Mouse (Mus musculus): ENCODE measurements at regions not wholly inside any gene's neighbourhood (a gene's known extent, or its start where the extent isn't known, plus 50 kb on each side); places are given as distances from the start of the nearest gene placed in this dataset.
"Not testable (repeated sequence)": the region's sequence is repeated elsewhere in the genome, so short reads cannot be mapped to it uniquely, and the experiment has no call there.

GRCm38 (mm10) chr12:109745731-109746484 is 145.8 kb upstream of the Rtl1 start:
- no peaks in the 10 kb centered on the region for H3K9me3 ChIP-seq (replicated peaks; ENCODE audit: control insufficient read depth, low read length)
- H3K4me2 ChIP-seq (ENCODE audit: low read depth, low read length): no peak overlapping the region
- peaks cover 33% of the 10 kb centered on the region for H3K4me1 ChIP-seq (ENCODE audit: control insufficient read depth, insufficient read depth, low read length)
- H3K36me3 ChIP-seq (ENCODE audit: control insufficient read depth, insufficient read depth, low read length): no peaks in the 10 kb centered on the region; the same call in 1 of the 2 replicates
- peak; percentile 12; the same call in 1 of the 2 replicates for ATAC-seq (ENCODE audit: insufficient read depth, low FRiP score)
- 45% methylated on average over 15 of the region's 15 CpGs for WGBS
- H3K9ac ChIP-seq (ENCODE audit: low read length): no peak overlapping the region
- peak overlapping the region; percentile 64 for H3K27ac ChIP-seq (ENCODE audit: low read length)
- H3K27me3 ChIP-seq (ENCODE audit: control insufficient read depth, insufficient read depth, low read length): no peaks in the 10 kb centered on the region
- no peak overlapping the region for H3K4me3 ChIP-seq (replicated peaks; ENCODE audit: low read length)

GRCm38 (mm10) chr12:109747201-109747600 is 147.1 kb upstream of the Rtl1 start:
- 0 out of 2 replicates have a peak overlapping the region, but pooled peaks have one; percentile 69 for H3K27ac ChIP-seq (ENCODE audit: low read length)
- no peak overlapping the region for H3K4me2 ChIP-seq (ENCODE audit: low read depth, low read length)
- ATAC-seq (ENCODE audit: insufficient read depth, low FRiP score): no peak
- no peaks in the 10 kb centered on the region; the same call in 1 of the 2 replicates for H3K36me3 ChIP-seq (ENCODE audit: control insufficient read depth, insufficient read depth, low read length)
- no peaks in the 10 kb centered on the region for H3K27me3 ChIP-seq (ENCODE audit: control insufficient read depth, insufficient read depth, low read length)
- no peak overlapping the region for H3K9ac ChIP-seq (ENCODE audit: low read length)
- 65% methylated on average over 5 of the region's 5 CpGs for WGBS
- H3K9me3 ChIP-seq (replicated peaks; ENCODE audit: control insufficient read depth, low read length): no peaks in the 10 kb centered on the region
- no peak overlapping the region for H3K4me3 ChIP-seq (replicated peaks; ENCODE audit: low read length)
- H3K4me1 ChIP-seq (ENCODE audit: control insufficient read depth, insufficient read depth, low read length): peaks cover 33% of the 10 kb centered on the region

- Histone ChIP-seq H3K4me3 (replicated peaks; ENCODE audit: low read length) (no peak overlapping the region), H3K4me2 (ENCODE audit: low read depth, low read length) (no peak overlapping the region), H3K9me3 (replicated peaks; ENCODE audit: control insufficient read depth, low read length) (no peaks in the 10 kb centered on the region), H3K4me1 (ENCODE audit: control insufficient read depth, insufficient read depth, low read length) (peaks cover 33% of the 10 kb centered on the region), H3K36me3 (ENCODE audit: control insufficient read depth, insufficient read depth, low read length) (no peaks in the 10 kb centered on the region), H3K27me3 (ENCODE audit: control insufficient read depth, insufficient read depth, low read length) (no peaks in the 10 kb centered on the region), H3K9ac (ENCODE audit: low read length) (no peak overlapping the region; the same call in 1 of the 2 replicates), H3K27ac (ENCODE audit: low read length) (peak overlapping the region; percentile 69)
- ATAC-seq (ENCODE audit: insufficient read depth, low FRiP score): no peak
- 56% methylated on average over 13 of the region's 13 CpGs for WGBS
Measured at GRCm38 (mm10) chr12:109747776-109748175, 147.6 kb upstream of the Rtl1 start.

DNA sequence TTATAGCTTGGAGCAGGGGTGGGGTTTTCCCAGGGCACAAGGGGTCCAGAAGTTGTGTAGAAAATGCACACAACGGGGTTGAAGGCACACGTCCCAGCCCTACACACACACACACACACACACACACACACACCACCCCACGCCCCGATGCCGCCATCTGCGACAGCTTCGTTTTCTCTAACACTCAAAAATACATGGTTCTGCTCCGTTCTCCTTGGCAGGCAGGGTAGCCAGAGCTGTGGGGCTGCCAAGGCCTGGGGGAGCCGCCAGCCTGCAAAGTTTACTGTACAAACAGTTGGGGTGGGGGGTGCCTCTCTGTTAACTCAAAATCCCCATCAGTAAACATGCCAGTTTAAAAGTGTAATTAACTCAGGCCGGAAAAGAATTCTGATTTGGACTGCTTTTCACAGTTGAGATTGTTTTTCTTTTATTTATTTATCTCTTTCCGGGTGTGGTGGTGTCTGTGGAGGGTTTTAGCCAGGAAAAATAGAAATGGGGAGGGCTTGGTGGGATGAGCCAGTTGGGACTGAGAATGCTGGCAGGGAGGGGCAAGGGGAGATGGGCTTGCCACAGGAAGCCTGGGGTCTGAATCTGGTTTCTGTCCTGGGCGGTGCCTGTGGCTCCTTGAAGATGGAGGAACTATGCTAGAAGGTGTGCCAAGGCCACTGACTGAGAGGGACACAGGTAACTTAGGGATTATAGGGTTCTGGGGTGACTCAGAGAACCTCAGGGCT is 148.4 kb upstream of the Rtl1 start:
- peaks cover 33% of the 10 kb centered on the region for H3K4me1 ChIP-seq (ENCODE audit: control insufficient read depth, insufficient read depth, low read length)
- no peaks in the 10 kb centered on the region for H3K36me3 ChIP-seq (ENCODE audit: control insufficient read depth, insufficient read depth, low read length)
- no peaks in the 10 kb centered on the region for H3K27me3 ChIP-seq (ENCODE audit: control insufficient read depth, insufficient read depth, low read length)
- no peak overlapping the region for H3K4me3 ChIP-seq (replicated peaks; ENCODE audit: low read length)
- peak overlapping the region; percentile 78 for H3K27ac ChIP-seq (ENCODE audit: low read length)
- WGBS: 41% methylated on average over 12 of the region's 12 CpGs
- no peaks in the 10 kb centered on the region for H3K9me3 ChIP-seq (replicated peaks; ENCODE audit: control insufficient read depth, low read length)
- peak overlapping the region; percentile 17; the same call in 1 of the 2 replicates for H3K4me2 ChIP-seq (ENCODE audit: low read depth, low read length)
- peak overlapping the region; percentile 48; the same call in 1 of the 2 replicates for H3K9ac ChIP-seq (ENCODE audit: low read length)
- no peak for ATAC-seq (ENCODE audit: insufficient read depth, low FRiP score)

GRCm38 (mm10) chr12:109749256-109749655 is 149.1 kb upstream of the Rtl1 start:
- H3K36me3 ChIP-seq (ENCODE audit: control insufficient read depth, insufficient read depth, low read length): no peaks in the 10 kb centered on the region
- WGBS: 32% methylated on average over 2 of the region's 2 CpGs
- H3K27ac ChIP-seq (ENCODE audit: low read length): peak overlapping the region; percentile 84
- peak; percentile 65; the same call in 1 of the 2 replicates for ATAC-seq (ENCODE audit: insufficient read depth, low FRiP score)
- no peaks in the 10 kb centered on the region for H3K9me3 ChIP-seq (replicated peaks; ENCODE audit: control insufficient read depth, low read length)
- no peak overlapping the region for H3K4me3 ChIP-seq (replicated peaks; ENCODE audit: low read length)
- H3K4me1 ChIP-seq (ENCODE audit: control insufficient read depth, insufficient read depth, low read length): peaks cover 33% of the 10 kb centered on the region
- no peaks in the 10 kb centered on the region for H3K27me3 ChIP-seq (ENCODE audit: control insufficient read depth, insufficient read depth, low read length)
- peak overlapping the region; percentile 48; the same call in 1 of the 2 replicates for H3K9ac ChIP-seq (ENCODE audit: low read length)
- H3K4me2 ChIP-seq (ENCODE audit: low read depth, low read length): peak overlapping the region; percentile 45

GRCm38 (mm10) chr12:109749711-109750243 is 149.6 kb upstream of the Rtl1 start:
- Histone ChIP-seq H3K27me3 (ENCODE audit: control insufficient read depth, insufficient read depth, low read length) (no peaks in the 10 kb centered on the region), H3K9me3 (replicated peaks; ENCODE audit: control insufficient read depth, low read length) (no peaks in the 10 kb centered on the region), H3K9ac (ENCODE audit: low read length) (peak overlapping the region; percentile 48; the same call in 1 of the 2 replicates), H3K4me3 (replicated peaks; ENCODE audit: low read length) (0 out of 2 replicates have a peak overlapping the region, but pooled peaks have one; percentile 2), H3K36me3 (ENCODE audit: control insufficient read depth, insufficient read depth, low read length) (no peaks in the 10 kb centered on the region), H3K4me2 (ENCODE audit: low read depth, low read length) (peak overlapping the region; percentile 45), H3K27ac (ENCODE audit: low read length) (peak overlapping the region; percentile 84), H3K4me1 (ENCODE audit: control insufficient read depth, insufficient read depth, low read length) (peaks cover 33% of the 10 kb centered on the region)
- 8% methylated on average over 14 of the region's 14 CpGs for WGBS
- peak; percentile 78 for ATAC-seq (ENCODE audit: insufficient read depth, low FRiP score)

GRCm38 (mm10) chr12:109754986-109755385 is 154.9 kb upstream of the Rtl1 start:
- ATAC-seq (ENCODE audit: insufficient read depth, low FRiP score): no peak
- 86% methylated on average over 7 of the region's 7 CpGs for WGBS
- H3K9ac ChIP-seq (ENCODE audit: low read length): no peak overlapping the region
- H3K4me1 ChIP-seq (ENCODE audit: control insufficient read depth, insufficient read depth, low read length): 0 out of 2 replicates have a peak, but pooled peaks cover 3% of the 10 kb centered on the region
- H3K27ac ChIP-seq (ENCODE audit: low read length): no peak overlapping the region
- H3K4me2 ChIP-seq (ENCODE audit: low read depth, low read length): no peak overlapping the region
- H3K4me3 ChIP-seq (replicated peaks; ENCODE audit: low read length): no peak overlapping the region
- H3K27me3 ChIP-seq (ENCODE audit: control insufficient read depth, insufficient read depth, low read length): no peaks in the 10 kb centered on the region
- H3K36me3 ChIP-seq (ENCODE audit: control insufficient read depth, insufficient read depth, low read length): no peaks in the 10 kb centered on the region
- H3K9me3 ChIP-seq (replicated peaks; ENCODE audit: control insufficient read depth, low read length): no peaks in the 10 kb centered on the region

DNA sequence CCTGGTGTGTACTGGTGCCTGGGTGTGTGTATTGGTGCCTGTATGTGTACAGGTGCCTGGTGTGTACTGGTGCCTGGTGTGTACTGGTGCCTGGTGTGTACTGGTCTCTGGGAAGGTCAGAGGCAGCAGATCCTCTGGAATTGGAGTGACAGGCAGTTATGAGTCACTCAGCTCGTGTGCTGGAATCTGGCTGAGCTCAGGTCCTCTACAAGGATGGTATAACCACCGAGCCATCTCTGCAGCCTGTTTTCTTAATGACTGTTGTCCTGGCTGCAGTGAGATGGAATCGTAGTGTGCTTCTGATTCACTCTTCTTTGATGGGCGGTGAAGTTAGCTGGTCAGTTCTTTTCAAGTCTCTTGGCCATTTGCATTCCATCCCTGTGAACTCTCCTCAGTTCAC is 164.2 kb upstream of the Rtl1 start:
- no peak overlapping the region for H3K4me3 ChIP-seq (replicated peaks; ENCODE audit: low read length)
- no peak for ATAC-seq (ENCODE audit: insufficient read depth, low FRiP score)
- H3K27me3 ChIP-seq (ENCODE audit: control insufficient read depth, insufficient read depth, low read length): no peaks in the 10 kb centered on the region
- no peaks in the 10 kb centered on the region for H3K36me3 ChIP-seq (ENCODE audit: control insufficient read depth, insufficient read depth, low read length)
- H3K9ac ChIP-seq (ENCODE audit: low read length): no peak overlapping the region
- H3K4me1 ChIP-seq (ENCODE audit: control insufficient read depth, insufficient read depth, low read length): no peaks in the 10 kb centered on the region
- no peak overlapping the region for H3K4me2 ChIP-seq (ENCODE audit: low read depth, low read length)
- no peak overlapping the region for H3K27ac ChIP-seq (ENCODE audit: low read length)
- 69% methylated on average over 4 of the region's 4 CpGs for WGBS
- no peaks in the 10 kb centered on the region for H3K9me3 ChIP-seq (replicated peaks; ENCODE audit: control insufficient read depth, low read length)

- H3K27ac ChIP-seq (ENCODE audit: low read length); H3K4me2 ChIP-seq (ENCODE audit: low read depth, low read length); H3K9ac ChIP-seq (ENCODE audit: low read length); H3K4me3 ChIP-seq (replicated peaks; ENCODE audit: low read length); H3K4me1 ChIP-seq (ENCODE audit: control insufficient read depth, insufficient read depth, low read length); H3K36me3 ChIP-seq (ENCODE audit: control insufficient read depth, insufficient read depth, low read length); ATAC-seq (ENCODE audit: insufficient read depth, low FRiP score); H3K9me3 ChIP-seq (replicated peaks; ENCODE audit: control insufficient read depth, low read length); H3K27me3 ChIP-seq (ENCODE audit: control insufficient read depth, insufficient read depth, low read length): not testable (repeated sequence)
- WGBS: 88% methylated on average over 5 of the region's 5 CpGs
Measured at GRCm38 (mm10) chr12:109766602-109767001, 166.5 kb upstream of the Rtl1 start.

Measured in stomach, embryonic 16.5 days (tissue).